Mouse (Mus musculus) heart, adult 10 weeks (tissue): ENCODE measurements around the gene Klhl30. TPM values are rescaled to one million over a fixed set of nuclear protein-coding genes. Genes with fewer than 3 reads are reported as not detected.

Experiments used
- polyA plus RNA-seq: library from polyadenylated mRNA; stranded (reverse); fragments of 350-450 nt; fragmentation: Illumina TruSeq; extraction: RNeasy Lipid Tissue Mini Kit (QIAGEN cat#74804); gene quantifications from one replicate; pipeline ENCODE4 v1.2.3, GENCODE M21; 2014; ENCODE audit warnings: low read depth, low replicate concordance

Klhl30 gene
- 45.7 TPM for polyA plus RNA-seq

DNA sequence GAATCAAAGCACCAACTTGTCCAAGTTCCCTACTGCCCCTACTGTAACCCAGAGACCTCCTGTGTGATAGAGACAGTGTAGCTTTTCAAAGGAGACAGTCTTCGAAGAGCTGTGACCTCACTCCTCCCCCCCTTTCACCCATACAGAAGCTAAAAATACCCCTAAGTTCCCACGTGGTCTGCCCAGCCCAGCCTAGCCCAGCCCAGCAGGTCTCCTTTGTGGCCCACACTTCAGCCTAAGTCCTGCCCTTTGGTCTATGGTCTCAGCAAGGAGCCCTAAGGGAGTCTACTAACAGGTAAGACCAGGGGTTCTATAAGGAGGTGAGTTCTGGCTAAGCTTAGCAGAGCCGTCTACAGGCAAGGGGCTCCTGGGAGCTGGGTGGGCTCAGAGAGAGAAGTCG is at the start of gene Klhl30:
Gene Klhl30 (plus strand): TSS at position 176 of the 400 bp plus-strand sequence.

GRCm38 (mm10) chr1:91321760-91322438 is 28.9 kb upstream of the Klhl30 start, which contains the start of gene Espnl:
TSS of gene Espnl (plus strand) at chr1:91322075.

GRCm38 (mm10) chr1:91366215-91367108 is 15.6 kb downstream of the Klhl30 start, which contains the start of gene Erfe:
TSS of gene Erfe (plus strand) at chr1:91366430.

DNA sequence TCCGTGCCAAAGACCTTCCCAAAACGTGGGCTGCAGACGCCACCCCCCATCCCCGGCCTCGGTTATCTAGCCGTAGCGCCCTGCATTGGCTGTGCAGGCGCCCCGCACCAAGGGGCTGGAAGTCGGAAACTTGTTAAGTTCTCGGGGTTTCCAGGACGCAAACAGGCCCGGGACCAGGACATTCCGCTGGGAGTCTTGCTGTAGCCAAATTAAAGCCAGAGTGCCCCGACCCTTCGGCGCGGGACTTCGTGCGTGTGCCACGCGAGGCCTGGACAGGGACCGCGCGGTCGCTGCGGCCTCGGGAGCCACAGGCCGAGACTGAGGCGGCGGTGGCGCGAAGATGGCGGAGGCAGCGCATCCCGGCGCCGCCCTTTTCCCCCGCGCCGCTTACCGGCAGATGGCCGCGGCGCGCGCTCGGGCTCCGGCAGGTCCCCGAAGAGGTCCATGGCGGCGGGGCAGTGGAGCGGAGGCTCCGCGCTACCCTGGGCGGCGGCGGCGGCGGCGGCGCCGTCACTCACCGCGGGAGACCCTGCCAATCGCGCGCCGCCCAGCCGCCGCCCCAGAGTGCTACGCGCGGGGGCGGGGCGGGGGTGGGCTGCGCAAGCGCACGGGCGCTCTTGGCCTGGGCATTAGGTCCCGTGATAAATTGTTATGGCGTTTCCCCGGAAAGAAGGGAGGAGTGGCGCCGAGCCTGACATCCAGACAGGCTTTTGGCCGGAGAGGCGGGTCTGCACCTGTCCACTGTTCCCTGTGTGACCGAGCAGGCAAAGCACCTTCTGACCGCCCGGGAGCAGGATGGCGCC is 47.6 kb downstream of the Klhl30 start, which contains the start of gene Ilkap:
Gene Ilkap (minus strand): TSS at position 556 of the 803 bp plus-strand sequence.

Other genes starting within 250 kb of the Klhl30 start
- not detected for gene Rbm44, start 205.9 kb upstream of the Klhl30 start, polyA plus RNA-seq
- gene Ramp1, start 171.2 kb upstream of the Klhl30 start, polyA plus RNA-seq = 10.2 TPM
- 48.3 TPM for gene Ube2f, start 100.7 kb upstream of the Klhl30 start, polyA plus RNA-seq
- 15.4 TPM for gene Scly, start 52.7 kb upstream of the Klhl30 start, polyA plus RNA-seq
- not detected for gene Espnl, start 28.9 kb upstream of the Klhl30 start, polyA plus RNA-seq
- gene Erfe, start 15.4 kb downstream of the Klhl30 start, polyA plus RNA-seq = not detected
- gene Ilkap, start 47.8 kb downstream of the Klhl30 start, polyA plus RNA-seq = 66.3 TPM
- 20.9 TPM for gene Hes6, start 63.0 kb downstream of the Klhl30 start, polyA plus RNA-seq
- 3.0 TPM for gene Per2, start 108.3 kb downstream of the Klhl30 start, polyA plus RNA-seq
- 7.3 TPM for gene Traf3ip1, start 143.6 kb downstream of the Klhl30 start, polyA plus RNA-seq
- 12.3 TPM for gene Asb1, start 189.5 kb downstream of the Klhl30 start, polyA plus RNA-seq